Mouse (Mus musculus): Measurements from ENCODE around the gene Qk. TPM values are rescaled to one million over a fixed set of nuclear protein-coding genes. Genes with fewer than 3 reads are reported as not detected.

The Qk gene
- polyA plus RNA-seq (2021; fragmentation: Nextera tagmentation), result 37.6 and 65.3 TPM in 2 replicates
- long read RNA-seq, experiment 1, full-length matches to known transcripts, result 2 of 158 reads
- long read RNA-seq, experiment 1, partial matches to known transcripts, result 15 of 158 reads
- long read RNA-seq, experiment 1, other reads (novel, unspliced or antisense), result 141 of 158 reads
- long read RNA-seq, experiment 2, full-length matches to known transcripts, result 6 of 130 reads
- long read RNA-seq, experiment 2, partial matches to known transcripts, result 10 of 130 reads
- long read RNA-seq, experiment 2, other reads (novel, unspliced or antisense), result 114 of 130 reads

GRCm38 (mm10) chr17:10319685-10320455, at the start of gene Qk:
TSS of gene Qk (minus strand) at chr17:10319854.

Measured in left cerebral cortex, adult 6 months (tissue).